Mouse (Mus musculus) spleen, embryonic (tissue): Measurements from ENCODE around the gene Zfp729b.

Experiments used
- CTCF ChIA-PET: fragments of 350-600 bp; sonication (Branson Sonifier 250); formaldehyde crosslinking; loops from one replicate; lab custom pipeline; 2022; lab: Charles Lee

Gene Zfp729b

GRCm38 (mm10) chr13:67609066-67609876 is at the start of gene Zfp729b:
Gene Zfp729b, minus strand, starts transcription at chr13:67609707.
- CTCF ChIA-PET: no interaction called here

- CTCF ChIA-PET: no interaction called here
Observed at GRCm38 (mm10) chr13:67652496-67652895, 43.0 kb upstream of the Zfp729b start.

GRCm38 (mm10) chr13:67637294-67638007 is 27.9 kb upstream of the Zfp729b start, which contains the start of the genes Gm49345 and Zfp729a:
Gene Gm49345, minus strand, starts transcription at chr13:67637769.
Gene Zfp729a, minus strand, starts transcription at chr13:67637791.
- CTCF ChIA-PET: interaction anchor here (0.9 kb wide), 1 partner anchor 25 kb away, joined by 3 read pairs; no protein-coding TSS in a partner anchor

GRCm38 (mm10) chr13:67610108-67610507 is 601 bp upstream of the Zfp729b start:
- CTCF ChIA-PET: no interaction called here

- CTCF ChIA-PET: no interaction called here
Observed at GRCm38 (mm10) chr13:67572591-67573189, 36.8 kb downstream of the Zfp729b start.

- CTCF ChIA-PET: interaction anchor here (0.6 kb wide), 1 partner anchor 208 kb away, joined by 4 read pairs; no protein-coding TSS in a partner anchor
Observed at GRCm38 (mm10) chr13:67553730-67554129, 55.8 kb downstream of the Zfp729b start, which contains the start of gene Zfp748. Gene Zfp748, minus strand, starts transcription at chr13:67553830.

GRCm38 (mm10) chr13:67552505-67553346 is 56.8 kb downstream of the Zfp729b start:
- CTCF ChIA-PET: no interaction called here

GRCm38 (mm10) chr13:67545941-67546340 is 63.6 kb downstream of the Zfp729b start:
- CTCF ChIA-PET: no interaction called here
